Mouse (Mus musculus) thymus, adult 2 months (tissue): ENCODE results near the gene Ccdc15.

ENCODE experiments used
- CTCF ChIP-seq: fragments of 200-500 bp; IDR thresholded peaks from 2 replicates; pipeline ENCODE4 v1.5.1; 2012; ENCODE audit warnings: mild to moderate bottlenecking, control low read depth, low read length, moderate library complexity, borderline replicate concordance; ENCODE audit not compliant: control insufficient read depth, poor library complexity, insufficient read depth; ENCODE audit errors: extremely low read depth
- POLR2A ChIP-seq: fragments of 200-500 bp; IDR thresholded peaks from 2 replicates; pipeline ENCODE4 v1.6.1; 2012; ENCODE audit warnings: mild to moderate bottlenecking, low read length, control low read depth, moderate library complexity; ENCODE audit not compliant: control insufficient read depth, poor library complexity, insufficient read depth; ENCODE audit errors: extremely low read depth

GRCm38 (mm10) chr9:37358713-37359330 is 10.6 kb upstream of the Ccdc15 start:
- TF ChIP-seq CTCF (no peak), POLR2A (no peak)
